Comparison of ENCODE assay signal across 8 mouse cellular contexts in genomic region chr10:128457676-128458075, GRCm38 (mm10). TPM values are rescaled to one million over a fixed set of nuclear protein-coding genes. Genes with fewer than 3 reads are reported as not detected.
DNase-seq lines count a peak whose midpoint lies in the region; ATAC-seq lines count a peak whose summit lies in the region.

No protein-coding gene starts in this region.

- intact Hi-C loops in heart, postnatal 25 days (cut with DNase I), result loop anchor here (2.0 to 5.0 kb wide), 2 partner anchors 79 to 120 kb away; partner anchors contain the start of gene Cs

- no peak overlapping the region for H3K27ac ChIP-seq in heart, embryonic 15.5 days
- no peak overlapping the region for H3K27ac ChIP-seq in lung, embryonic 15.5 days
- peak overlapping the region; percentile 96 for H3K27ac ChIP-seq in liver, embryonic 15.5 days (replicated peaks)

- H3K4me2 ChIP-seq in heart, embryonic 15.5 days, result peak overlapping the region; percentile 81; the same call in 1 of the 2 replicates
- H3K4me2 ChIP-seq in lung, embryonic 15.5 days, result peak overlapping the region; percentile 62; the same call in 1 of the 2 replicates
- H3K4me2 ChIP-seq in liver, embryonic 15.5 days, result peak overlapping the region; percentile 95

- no peaks in the 10 kb centered on the region for H3K27me3 ChIP-seq in heart, embryonic 15.5 days
- H3K27me3 ChIP-seq in lung, embryonic 15.5 days, result no peaks in the 10 kb centered on the region
- no peaks in the 10 kb centered on the region for H3K27me3 ChIP-seq in liver, embryonic 15.5 days

- no peak for ATAC-seq in heart, embryonic 15.5 days (replicated peaks; ENCODE audit: insufficient number of reproducible peaks, insufficient read depth, low FRiP score, low read depth)
- no peak for ATAC-seq in lung, embryonic 15.5 days (ENCODE audit: borderline replicate concordance, extremely low read depth, low FRiP score, low TSS enrichment)
- ATAC-seq in liver, embryonic 15.5 days (ENCODE audit: insufficient read depth), result no peak

- DNase-seq in heart, postnatal 25 days (ENCODE audit: low spot score), result no peak
- no peak for DNase-seq in lung, postnatal 25 days (ENCODE audit: low spot score)
- peak; percentile 57 for DNase-seq in kidney, adult 9 months
- no peak for DNase-seq in adrenal gland, postnatal 25 days
- no peak for DNase-seq in layer of hippocampus, postnatal 25 days (ENCODE audit: extremely low spot score in 1 of 2, low spot score in 1 of 2)

- H3K4me1 ChIP-seq in heart, embryonic 15.5 days (replicated peaks), result peaks cover 15% of the 10 kb centered on the region
- peaks cover 14% of the 10 kb centered on the region for H3K4me1 ChIP-seq in lung, embryonic 15.5 days
- H3K4me1 ChIP-seq in liver, embryonic 15.5 days (replicated peaks), result peaks cover 43% of the 10 kb centered on the region

- H3K9ac ChIP-seq in heart, embryonic 15.5 days, result no peak overlapping the region
- H3K9ac ChIP-seq in lung, embryonic 15.5 days, result no peak overlapping the region
- H3K9ac ChIP-seq in liver, embryonic 15.5 days, result no peak overlapping the region

- 79% methylated on average over 6 of the region's 6 CpGs for WGBS in heart, embryonic 15.5 days
- WGBS in lung, embryonic 15.5 days, result 77% methylated on average over 6 of the region's 6 CpGs
- 80% methylated on average over 6 of the region's 6 CpGs for WGBS in liver, embryonic 15.5 days (ENCODE audit: insufficient replicate concordance)

- no peak overlapping the region for H3K4me3 ChIP-seq in heart, embryonic 15.5 days
- H3K4me3 ChIP-seq in lung, embryonic 15.5 days, result no peak overlapping the region
- H3K4me3 ChIP-seq in liver, embryonic 15.5 days (replicated peaks), result no peak overlapping the region; the same call in 1 of the 2 replicates

- no peaks in the 10 kb centered on the region for H3K9me3 ChIP-seq in heart, embryonic 15.5 days (replicated peaks)
- H3K9me3 ChIP-seq in lung, embryonic 15.5 days, result no peaks in the 10 kb centered on the region
- H3K9me3 ChIP-seq in liver, embryonic 15.5 days (replicated peaks), result no peaks in the 10 kb centered on the region

- peaks cover 9% of the 10 kb centered on the region for H3K36me3 ChIP-seq in heart, embryonic 15.5 days
- H3K36me3 ChIP-seq in lung, embryonic 15.5 days, result peaks cover 13% of the 10 kb centered on the region
- peaks cover 19% of the 10 kb centered on the region for H3K36me3 ChIP-seq in liver, embryonic 15.5 days (replicated peaks)

RNA-seq across cellular contexts. Expression of gene Smarcc2, which starts 1.4 kb away (rescaled TPM):
- 59.2 and 60.3 TPM in 2 replicates for polyA plus RNA-seq in heart, embryonic 15.5 days (2015; fragmentation: Nextera tagmentation; extraction: Ambion mirVana)
- 10 to 100 TPM; 75.8 to 78.4 TPM for total RNA-seq in heart, postnatal 25 days (2021)
- 70.2 and 74.7 TPM in 2 replicates for polyA plus RNA-seq in lung, embryonic 15.5 days (2015; fragmentation: Nextera tagmentation; extraction: Ambion mirVana)
- polyA plus RNA-seq in liver, embryonic 15.5 days (2015; fragmentation: Nextera tagmentation; extraction: Ambion mirVana), result 23.5 and 23.6 TPM in 2 replicates
- 107 and 125 TPM in 2 replicates for total RNA-seq in adrenal gland, postnatal 25 days (2021)
- total RNA-seq in layer of hippocampus, postnatal 25 days (2021), result 100 to 1,000 TPM; 228 to 242 TPM

RNA-seq across cellular contexts. Expression of gene Myl6, which starts 36.3 kb away (rescaled TPM):
- 1,051 and 1,154 TPM in 2 replicates for polyA plus RNA-seq in heart, embryonic 15.5 days (2015; fragmentation: Nextera tagmentation; extraction: Ambion mirVana)
- 100 to 1,000 TPM; 294 to 314 TPM for total RNA-seq in heart, postnatal 25 days (2021)
- polyA plus RNA-seq in lung, embryonic 15.5 days (2015; fragmentation: Nextera tagmentation; extraction: Ambion mirVana), result 1,477 and 1,532 TPM in 2 replicates
- polyA plus RNA-seq in liver, embryonic 15.5 days (2015; fragmentation: Nextera tagmentation; extraction: Ambion mirVana), result 483 and 484 TPM in 2 replicates
- total RNA-seq in adrenal gland, postnatal 25 days (2021), result 791 and 820 TPM in 2 replicates
- 100 to 1,000 TPM; 551 to 619 TPM for total RNA-seq in layer of hippocampus, postnatal 25 days (2021)

RNA-seq across cellular contexts. Expression of gene Myl6b, which starts 40.8 kb away (rescaled TPM):
- polyA plus RNA-seq in heart, embryonic 15.5 days (2015; fragmentation: Nextera tagmentation; extraction: Ambion mirVana), result 4.3 and 4.6 TPM in 2 replicates
- 1 to 10 TPM; 2.5 to 2.9 TPM for total RNA-seq in heart, postnatal 25 days (2021)
- polyA plus RNA-seq in lung, embryonic 15.5 days (2015; fragmentation: Nextera tagmentation; extraction: Ambion mirVana), result 2.9 and 4.3 TPM in 2 replicates
- 1.4 and 1.7 TPM in 2 replicates for polyA plus RNA-seq in liver, embryonic 15.5 days (2015; fragmentation: Nextera tagmentation; extraction: Ambion mirVana)
- 5.0 and 6.9 TPM in 2 replicates for total RNA-seq in adrenal gland, postnatal 25 days (2021)
- 10 to 100 TPM; 17.4 to 18.9 TPM for total RNA-seq in layer of hippocampus, postnatal 25 days (2021)

RNA-seq across cellular contexts. Expression of gene Rnf41, which starts 46.2 kb away (rescaled TPM):
- 25.5 and 29.0 TPM in 2 replicates for polyA plus RNA-seq in heart, embryonic 15.5 days (2015; fragmentation: Nextera tagmentation; extraction: Ambion mirVana)
- 10 to 100 TPM; 16.0 to 16.5 TPM for total RNA-seq in heart, postnatal 25 days (2021)
- polyA plus RNA-seq in lung, embryonic 15.5 days (2015; fragmentation: Nextera tagmentation; extraction: Ambion mirVana), result 39.8 and 42.1 TPM in 2 replicates
- polyA plus RNA-seq in liver, embryonic 15.5 days (2015; fragmentation: Nextera tagmentation; extraction: Ambion mirVana), result 8.5 and 9.6 TPM in 2 replicates
- 35.9 and 44.4 TPM in 2 replicates for total RNA-seq in adrenal gland, postnatal 25 days (2021)
- 10 to 100 TPM; 68.0 to 76.9 TPM for total RNA-seq in layer of hippocampus, postnatal 25 days (2021)

RNA-seq across cellular contexts. Expression of gene Nabp2, which starts 46.4 kb away (rescaled TPM):
- 52.6 and 58.9 TPM in 2 replicates for polyA plus RNA-seq in heart, embryonic 15.5 days (2015; fragmentation: Nextera tagmentation; extraction: Ambion mirVana)
- total RNA-seq in heart, postnatal 25 days (2021), result 10 to 100 TPM; 44.4 to 46.8 TPM
- 72.1 and 75.7 TPM in 2 replicates for polyA plus RNA-seq in lung, embryonic 15.5 days (2015; fragmentation: Nextera tagmentation; extraction: Ambion mirVana)
- 35.3 and 37.5 TPM in 2 replicates for polyA plus RNA-seq in liver, embryonic 15.5 days (2015; fragmentation: Nextera tagmentation; extraction: Ambion mirVana)
- 74.6 and 75.0 TPM in 2 replicates for total RNA-seq in adrenal gland, postnatal 25 days (2021)
- total RNA-seq in layer of hippocampus, postnatal 25 days (2021), result 100 to 1,000 TPM in 1 of 2 experiments, 10 to 100 TPM in 1; 96.7 to 101 TPM
